Mouse (Mus musculus) erythroblast, adult 5-6 weeks (primary cell): ENCODE results near the gene Cdc42. TPM values are rescaled to one million over a fixed set of nuclear protein-coding genes. Genes with fewer than 3 reads are reported as not detected.
A peak's percentile ranks its signal among the peaks of the same experiment; 100 is the strongest.

Source experiments
- ATAC-seq: replicated peaks from 2 replicates; pipeline ENCODE4 v1.8.0; 2016; ENCODE audit warnings: moderate number of reproducible peaks, mild to moderate bottlenecking, moderate TSS enrichment, inconsistent platforms; ENCODE audit not compliant: poor library complexity, low FRiP score, severe bottlenecking
- total RNA-seq, 2 experiments: library from RNA; stranded (forward) in 1 of 2; stranded (reverse) in 1 of 2; fragments of 150-400 nt in 1 of 2; fragments of 200-764, 138-1000 nt in 1 of 2; gene quantifications; 2 replicates each; pipeline versions ENCODE4 v1.2.3 to v1.2.4; 2015 to 2017; ENCODE audit warnings: low replicate concordance in 2 of 2

The Cdc42 gene
- total RNA-seq, 2 experiments from 2014 or later, result 186 to 252 TPM

DNA sequence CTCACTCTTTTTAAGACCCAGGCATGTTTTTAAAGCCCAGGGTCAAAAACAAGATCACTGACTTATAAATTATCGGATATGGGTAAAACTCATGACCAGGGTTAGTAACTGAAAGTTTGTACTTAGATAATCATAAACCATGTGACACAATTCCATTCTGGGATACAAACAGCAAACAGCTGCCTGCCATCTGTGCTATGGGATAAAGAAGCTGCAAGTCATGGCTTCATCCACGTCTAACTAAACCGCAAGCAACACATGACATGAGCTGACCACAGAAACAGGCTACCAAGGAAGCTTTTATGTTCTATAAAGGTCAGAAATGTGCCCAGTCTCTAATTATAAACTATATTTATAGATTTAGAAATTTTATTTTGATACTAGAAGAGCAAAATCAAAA is 31.0 kb downstream of the Cdc42 start:
- ATAC-seq, result no peak

DNA sequence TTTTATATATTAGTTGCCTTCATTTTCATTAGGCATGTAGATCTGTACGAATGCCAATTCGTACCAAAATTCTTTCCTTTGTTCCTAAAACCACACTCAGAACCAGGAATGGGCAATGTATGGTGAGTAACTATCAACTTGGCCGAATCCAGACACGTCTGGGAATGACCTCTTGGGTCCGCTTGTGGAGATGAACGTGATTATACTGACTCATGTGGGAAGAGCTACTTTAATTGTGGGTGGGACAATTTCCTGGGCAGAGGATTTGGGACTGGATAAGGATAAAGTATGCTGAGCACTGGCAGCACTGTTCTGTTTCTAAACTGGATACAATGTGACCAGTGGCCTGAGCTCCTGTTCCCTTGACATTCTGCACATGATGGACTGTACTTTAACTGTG is 32.6 kb downstream of the Cdc42 start:
- ATAC-seq, result no peak

DNA sequence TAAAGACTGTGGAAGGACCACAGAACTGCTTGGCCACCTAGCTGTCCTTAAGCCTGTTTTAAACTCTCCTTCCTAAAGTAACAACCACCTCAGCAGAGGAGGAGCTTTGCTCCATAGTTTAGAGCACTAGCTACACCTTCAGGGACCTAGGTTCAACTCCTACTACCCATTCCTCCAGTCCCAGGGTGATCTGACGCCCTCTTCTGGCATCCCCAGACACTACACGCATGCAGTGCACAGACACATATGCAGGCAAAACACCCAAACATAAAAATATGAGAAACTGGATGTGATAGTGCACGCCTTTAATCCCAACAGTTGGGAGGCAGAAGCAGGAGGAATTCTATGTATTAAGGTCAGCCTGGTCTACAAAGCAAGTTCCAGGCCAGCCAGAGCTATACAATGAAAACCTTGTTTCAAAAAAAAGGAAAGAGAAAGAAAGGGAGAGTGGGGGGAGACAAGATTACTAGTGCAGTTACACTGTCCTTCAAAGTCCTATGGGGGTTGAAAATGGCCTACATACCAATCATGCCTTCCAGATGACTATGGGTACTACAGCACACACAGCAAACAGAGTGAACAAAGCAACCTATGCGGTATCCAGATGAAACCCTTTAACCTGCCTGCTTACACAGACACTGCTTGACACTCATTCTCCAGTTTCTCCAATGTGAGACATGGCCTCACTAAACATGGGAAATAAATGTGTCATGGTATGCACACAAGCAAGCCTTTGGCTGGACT is 41.3 kb downstream of the Cdc42 start:
- no peak for ATAC-seq

DNA sequence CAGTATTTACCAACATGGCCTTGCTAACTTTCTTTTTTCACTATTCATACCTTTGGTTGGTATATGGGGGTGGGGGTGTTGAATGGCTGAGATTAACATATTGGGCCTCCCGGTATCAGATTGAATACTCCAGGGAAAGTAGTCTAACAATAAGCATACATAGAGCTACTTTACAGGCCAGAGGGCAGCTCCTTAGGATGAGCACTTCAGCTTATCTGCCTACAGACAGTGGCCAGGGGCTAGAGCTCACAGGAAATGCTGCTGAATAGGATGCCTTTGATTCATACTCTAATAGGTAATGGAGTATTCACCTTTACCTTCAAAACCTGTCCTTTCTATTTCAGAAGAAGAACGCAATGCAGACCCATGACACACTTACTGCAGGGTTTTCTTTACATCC is 42.5 kb downstream of the Cdc42 start:
- no peak for ATAC-seq

DNA sequence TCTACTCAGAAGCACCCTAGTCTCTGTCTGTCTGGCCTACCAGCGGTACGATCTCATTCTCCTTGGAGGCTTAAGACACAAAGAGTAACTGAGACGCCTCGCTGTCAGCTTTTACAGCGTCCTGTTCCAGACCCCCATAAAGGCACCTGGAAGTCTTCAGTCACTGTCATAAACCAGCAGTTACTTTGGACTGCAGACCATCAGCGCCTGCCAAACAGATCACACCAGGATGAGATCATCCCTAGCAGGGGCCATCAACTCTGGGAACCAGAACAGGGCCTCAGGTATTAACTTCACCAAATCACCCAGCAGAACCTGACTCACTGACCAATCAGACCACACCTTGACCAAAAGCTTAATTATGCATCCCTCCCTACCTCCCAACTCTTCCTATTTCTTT is 43.0 kb downstream of the Cdc42 start:
- ATAC-seq, result no peak

DNA sequence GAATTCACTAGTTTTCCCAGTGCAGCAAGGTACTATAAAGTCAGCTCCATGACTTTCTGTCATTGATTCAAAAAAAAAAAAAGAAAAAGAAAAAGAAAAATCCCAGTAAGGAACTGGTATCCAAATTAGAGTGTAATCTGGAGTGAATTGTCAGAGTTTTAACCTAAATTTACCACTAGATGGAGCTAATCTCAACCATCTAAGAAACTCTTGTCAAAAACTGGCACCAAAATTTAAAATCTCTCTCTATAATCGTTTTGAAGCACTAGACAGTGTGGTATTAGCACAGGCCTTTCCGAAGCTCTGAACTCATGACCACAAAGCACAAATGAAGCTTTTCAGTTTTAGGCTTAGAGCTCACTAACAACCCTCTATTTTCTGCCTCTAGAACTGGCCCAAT is 44.0 kb downstream of the Cdc42 start:
- no peak for ATAC-seq

DNA sequence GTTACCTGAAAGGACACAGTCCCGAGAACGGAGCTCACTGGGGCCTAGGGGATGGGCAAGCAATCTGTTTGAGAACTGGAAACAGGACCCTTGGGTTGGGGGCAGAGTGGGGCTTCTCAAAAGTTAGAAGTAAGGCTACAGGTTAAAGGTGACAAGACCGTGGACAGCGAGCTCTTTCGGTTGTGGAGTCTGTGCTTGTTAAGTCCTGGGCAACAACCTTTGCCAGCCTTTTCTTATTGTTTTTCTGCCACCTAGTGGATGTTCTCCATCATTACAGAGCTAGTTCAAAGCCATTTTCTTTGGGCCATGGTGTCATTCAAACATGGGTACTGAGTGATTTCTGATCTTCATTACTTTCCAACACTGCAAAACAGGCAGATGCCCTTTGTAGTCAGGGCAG is 49.1 kb downstream of the Cdc42 start:
- peak; percentile 73; the same call in 1 of the 2 replicates for ATAC-seq

DNA sequence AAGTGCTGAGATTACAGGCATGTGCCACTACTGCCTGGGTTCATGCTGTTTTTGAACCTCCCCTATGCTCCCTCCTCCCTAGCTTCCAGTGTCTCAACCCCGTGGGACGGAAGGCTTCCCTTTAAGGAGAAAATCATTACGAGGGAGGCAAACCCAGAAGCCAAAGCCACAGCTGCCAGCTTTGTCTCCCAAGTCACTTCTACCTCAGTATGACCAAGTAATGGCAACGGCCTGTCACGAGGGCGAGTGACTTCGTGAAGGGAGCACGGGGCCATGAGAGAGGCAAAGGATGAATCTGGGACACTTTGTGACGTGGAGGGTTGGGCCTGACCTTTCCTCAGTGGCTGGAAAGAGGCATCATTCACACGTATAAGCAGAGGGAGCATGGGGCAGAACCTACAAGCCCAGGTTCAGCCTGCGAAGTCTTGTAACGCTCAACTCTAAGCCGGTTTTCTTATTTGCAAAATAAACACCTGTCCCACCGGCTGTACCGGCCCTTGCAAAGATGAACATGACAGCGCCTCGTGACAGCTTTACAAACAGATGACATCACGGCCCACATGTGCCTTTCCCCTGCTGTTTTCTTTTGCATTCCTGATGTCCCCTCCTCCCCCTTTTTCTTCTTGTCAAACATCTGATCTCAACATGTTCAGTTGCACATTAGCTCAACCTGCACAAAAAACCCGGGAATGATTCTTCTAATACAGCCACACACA is 50.4 kb downstream of the Cdc42 start:
- no peak for ATAC-seq

DNA sequence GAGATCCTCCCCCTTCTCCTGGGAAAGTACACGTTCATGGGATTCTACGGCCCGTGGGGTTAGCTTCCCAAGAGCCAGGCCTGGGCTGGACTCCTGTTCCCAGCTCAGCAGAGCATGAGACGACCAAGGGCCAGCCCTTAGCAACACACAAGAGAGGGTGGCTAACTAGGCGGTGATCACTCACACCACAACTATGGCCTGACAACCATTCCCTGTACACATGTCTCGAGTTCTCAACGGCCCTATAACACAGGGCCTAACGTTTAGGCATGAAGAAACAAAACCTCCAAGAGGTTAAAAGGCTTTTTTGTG is 51.0 kb downstream of the Cdc42 start:
- no peak for ATAC-seq

DNA sequence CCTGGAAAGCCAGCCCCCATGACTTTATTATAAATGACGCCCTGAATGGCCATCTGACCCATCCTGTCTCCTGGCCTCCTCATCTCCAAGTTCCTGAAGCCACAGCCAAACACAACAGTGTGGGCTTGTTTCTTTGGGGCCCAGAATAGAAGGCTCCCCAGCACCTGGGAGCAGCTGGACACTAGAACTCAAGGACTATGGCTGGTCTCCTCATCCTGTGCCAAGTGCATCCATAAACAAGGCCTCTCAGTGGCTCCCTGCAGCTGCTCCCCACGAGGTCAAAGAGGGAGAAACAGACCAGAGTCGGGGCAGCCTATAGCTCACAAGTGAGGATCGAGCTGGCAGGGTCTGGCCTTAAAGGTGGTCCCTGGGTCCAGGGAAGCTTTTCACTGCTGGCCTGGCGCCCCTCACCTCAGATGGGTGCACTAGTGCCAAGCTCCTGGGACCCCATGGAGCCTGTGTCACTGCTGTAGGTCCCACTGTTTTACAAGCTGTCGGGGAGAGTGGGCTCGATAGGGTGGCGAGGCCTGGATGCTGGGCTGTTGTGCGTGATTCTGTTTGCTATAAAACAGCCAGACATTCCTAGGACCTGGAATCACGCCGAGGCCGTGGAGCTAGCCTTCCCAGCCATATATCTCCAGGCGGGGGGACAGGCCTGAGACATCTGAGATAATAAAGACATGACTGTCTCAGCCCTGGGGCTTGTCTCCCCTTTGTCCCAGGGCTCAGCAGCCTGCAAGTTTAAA is 51.5 kb downstream of the Cdc42 start:
- no peak for ATAC-seq

DNA sequence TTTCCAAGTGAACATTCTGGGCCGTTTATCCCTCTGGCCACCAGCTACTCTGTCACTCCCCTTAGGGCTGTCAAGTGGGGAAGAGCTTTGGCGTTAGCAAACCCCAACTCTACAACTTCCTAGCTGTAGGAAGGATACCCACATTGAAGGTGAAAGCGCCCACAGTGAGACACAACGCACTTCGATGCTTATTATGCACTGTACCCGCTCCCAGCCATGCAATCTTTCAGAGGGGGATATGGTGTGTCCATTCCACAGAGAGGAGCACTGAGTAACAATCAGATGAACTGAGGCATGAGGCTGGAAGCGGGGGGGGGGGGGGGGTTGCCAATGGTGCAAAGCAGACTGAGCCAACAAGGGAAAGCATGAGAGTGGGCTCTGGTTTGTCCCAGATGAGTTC is 52.5 kb downstream of the Cdc42 start:
- ATAC-seq, result no peak

DNA sequence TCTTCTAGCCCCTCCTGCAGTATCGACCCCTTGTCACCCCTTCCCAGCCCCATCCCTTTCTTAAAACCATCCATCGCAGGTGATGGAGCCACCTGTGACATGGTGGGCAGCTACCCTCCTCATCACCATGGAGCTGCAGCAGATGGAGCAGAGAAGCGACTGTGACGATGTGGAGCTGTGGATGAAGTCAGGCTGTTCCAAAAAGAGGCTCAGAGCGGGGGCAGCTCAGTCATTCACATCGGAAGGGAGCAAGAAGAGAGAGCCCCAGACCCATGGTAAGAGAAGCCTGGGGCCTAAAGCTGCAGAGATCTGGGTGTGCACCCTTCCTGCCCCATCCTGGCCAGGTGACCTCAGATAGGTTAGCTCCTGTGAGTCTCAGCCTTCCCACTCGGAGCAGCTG is 53.4 kb downstream of the Cdc42 start:
- ATAC-seq, result no peak

DNA sequence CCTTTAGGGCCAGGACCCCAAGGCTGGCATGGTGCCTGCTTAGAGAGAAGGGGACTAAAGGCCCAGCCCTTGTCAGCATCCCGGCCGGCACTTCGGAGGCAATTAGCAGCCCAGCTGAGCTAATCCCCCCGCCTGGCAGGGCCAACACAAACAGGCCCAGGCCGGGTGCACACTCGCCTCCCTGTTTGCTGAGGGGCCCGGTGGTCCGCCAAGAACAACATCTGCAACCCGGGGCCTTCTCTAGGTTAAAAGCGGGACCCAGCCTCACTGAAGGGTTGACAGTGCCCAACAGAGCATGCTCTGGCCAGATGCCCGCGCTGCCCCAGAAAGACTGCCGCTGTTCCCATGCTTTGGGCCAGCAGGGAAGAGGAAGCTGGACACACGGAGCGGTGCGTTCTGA is 55.9 kb downstream of the Cdc42 start:
- ATAC-seq, result no peak

DNA sequence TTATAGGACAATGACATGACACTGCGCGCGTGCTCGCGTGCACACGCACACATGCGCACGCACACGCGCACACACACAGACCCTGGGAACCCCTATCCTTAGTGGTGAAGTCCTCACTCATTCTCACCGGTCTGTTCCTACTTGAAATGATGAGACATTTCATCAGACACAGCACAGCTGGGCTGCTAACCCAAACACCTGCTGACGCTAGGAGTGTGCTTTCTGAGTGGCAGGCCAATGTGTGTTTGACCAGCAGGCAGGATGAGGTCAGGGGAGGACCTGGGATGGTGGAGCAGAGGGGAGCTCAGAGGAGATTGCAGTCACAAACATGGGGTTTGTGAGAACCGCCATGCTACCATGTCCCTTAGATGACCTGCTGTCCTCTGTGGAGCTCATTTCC is 57.3 kb downstream of the Cdc42 start:
- no peak for ATAC-seq

DNA sequence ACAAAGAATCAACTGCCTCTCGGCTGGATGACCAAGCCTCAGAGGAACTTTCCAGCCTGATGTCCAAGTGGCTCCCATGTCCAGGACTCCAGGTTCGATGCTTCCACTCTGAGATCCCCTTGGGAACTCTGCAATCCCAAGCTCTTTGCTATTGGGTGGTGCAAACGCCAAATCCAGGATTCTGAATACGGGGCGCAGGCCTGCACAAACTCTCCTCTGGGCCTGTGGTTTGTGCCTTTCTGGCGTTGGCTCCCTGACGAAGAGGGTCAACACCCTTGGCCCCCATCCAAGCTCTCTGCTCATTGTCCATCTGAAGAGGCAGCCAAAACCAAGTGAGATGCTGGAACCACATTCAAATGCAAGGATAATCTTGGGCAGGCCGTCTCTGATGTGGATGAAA is 59.1 kb downstream of the Cdc42 start:
- ATAC-seq, result no peak

DNA sequence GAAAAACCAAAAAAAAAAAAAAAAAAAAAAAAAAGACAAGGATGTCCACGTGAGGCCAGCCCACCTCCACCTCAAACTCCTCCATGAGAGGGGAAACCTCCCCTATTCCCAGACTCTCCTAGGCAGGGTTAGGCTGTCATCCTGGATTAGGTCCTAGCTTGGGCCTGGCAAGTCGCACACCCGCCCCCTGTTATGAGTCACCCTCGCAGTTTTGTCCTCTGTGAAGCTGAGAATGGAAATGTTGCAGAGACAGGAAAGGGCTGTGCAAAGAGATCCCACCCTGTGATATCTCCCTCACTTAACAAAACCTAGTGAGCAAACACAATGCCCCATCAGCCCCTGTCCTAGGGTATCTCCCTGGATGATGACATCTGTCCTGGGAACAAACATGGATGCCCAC is 59.9 kb downstream of the Cdc42 start:
- ATAC-seq, result no peak

DNA sequence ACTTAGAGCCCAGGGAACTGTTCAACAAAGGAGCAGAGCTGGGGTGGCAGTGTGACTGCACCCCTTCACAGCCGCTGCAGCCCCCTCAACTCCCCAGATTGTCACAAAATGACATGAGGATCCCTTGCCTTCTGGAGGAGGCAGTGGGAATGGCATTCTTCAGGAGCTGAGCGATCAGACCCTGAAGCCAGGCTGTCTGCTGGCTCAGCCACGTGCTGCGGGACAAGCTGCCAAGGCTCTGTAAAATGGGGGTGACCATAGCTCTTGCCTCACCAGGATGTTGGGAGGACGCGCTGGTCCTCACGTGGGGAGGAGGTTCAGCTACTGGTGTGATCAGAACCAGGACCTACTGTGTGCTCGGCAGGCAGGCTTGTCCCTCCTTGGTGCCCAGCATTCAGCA is 62.6 kb downstream of the Cdc42 start:
- ATAC-seq, result no peak

DNA sequence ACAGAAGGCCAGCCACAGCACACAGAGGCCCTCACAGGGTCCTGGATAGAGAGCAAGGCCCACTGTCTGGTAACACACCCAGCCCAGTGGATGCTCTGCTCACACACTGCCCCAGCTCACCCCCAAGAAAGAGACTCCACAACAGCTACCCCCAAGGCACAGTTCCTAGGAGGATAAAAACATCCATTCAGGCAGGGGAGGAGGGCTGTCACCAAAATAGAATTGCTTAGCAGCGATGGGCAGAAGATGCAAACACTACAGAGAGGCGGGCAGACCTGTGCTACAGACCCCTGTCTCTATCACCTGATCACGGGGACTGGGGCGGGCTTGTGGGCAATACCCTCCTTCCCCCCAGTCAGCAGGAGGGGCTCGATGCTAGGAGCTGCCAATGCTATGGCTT is 63.0 kb downstream of the Cdc42 start:
- ATAC-seq, result no peak

DNA sequence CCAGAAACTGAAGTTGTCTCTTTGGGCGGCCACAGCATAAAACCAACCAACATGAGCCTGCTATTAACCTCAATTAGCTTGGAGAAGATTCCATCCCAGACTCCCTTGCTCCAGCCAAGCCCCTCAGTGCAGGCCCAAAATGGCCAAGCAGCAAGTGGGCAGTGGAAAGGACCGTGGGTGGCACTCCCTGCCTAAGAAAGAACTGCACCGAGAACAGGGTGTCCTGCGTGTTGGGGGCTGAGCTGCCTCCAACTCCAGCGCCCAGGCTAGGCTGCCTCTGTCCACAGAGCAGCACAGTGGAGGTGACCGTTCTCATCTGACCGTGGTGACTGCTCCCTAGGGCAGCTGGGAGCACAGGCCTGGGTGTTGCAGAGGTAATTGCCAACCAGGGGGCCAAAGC is 63.5 kb downstream of the Cdc42 start:
- ATAC-seq, result no peak

DNA sequence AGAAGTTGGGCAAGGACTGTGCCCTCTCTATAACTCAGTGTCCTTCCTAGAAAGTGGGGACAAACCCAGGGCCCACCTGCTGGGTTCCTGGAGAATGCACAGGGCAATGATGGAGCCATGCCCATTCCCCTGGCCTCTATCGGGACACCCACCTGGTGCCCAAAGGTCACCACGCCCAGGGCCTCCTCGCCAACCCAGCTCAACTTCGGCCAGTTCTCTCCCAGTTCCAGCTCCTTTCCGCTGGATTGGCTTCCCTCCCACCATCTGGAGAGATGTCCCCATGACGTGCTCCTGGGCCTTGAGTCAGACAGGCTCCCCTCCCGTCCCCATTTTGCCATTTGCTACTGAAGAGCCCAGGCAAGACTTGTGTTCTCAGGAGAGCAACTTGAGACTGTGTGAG is 64.9 kb downstream of the Cdc42 start:
- no peak for ATAC-seq

DNA sequence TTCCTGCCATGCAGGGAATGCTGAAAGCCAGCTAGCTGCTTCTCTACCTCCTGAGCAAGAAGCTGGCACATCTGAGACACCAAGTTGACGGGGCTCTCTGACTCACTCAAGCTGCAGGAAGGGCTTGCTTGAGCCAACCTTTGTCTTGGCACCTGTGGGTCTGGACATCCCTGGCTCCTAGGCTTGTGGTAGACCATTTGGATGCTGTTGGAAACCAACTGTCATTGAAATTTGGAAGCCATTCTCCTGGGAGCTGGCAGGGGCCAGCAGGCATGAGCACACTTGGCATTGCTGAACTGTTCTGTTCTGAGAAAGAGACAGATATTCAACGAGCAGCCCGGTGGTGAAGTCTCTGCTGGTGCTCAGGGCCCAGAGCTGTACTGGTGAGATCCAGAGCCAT is 67.3 kb downstream of the Cdc42 start:
- no peak for ATAC-seq
